Mouse (Mus musculus): ENCODE measurements around the gene Acadl. TPM values are rescaled to one million over a fixed set of nuclear protein-coding genes. Genes with fewer than 3 reads are reported as not detected.

Acadl gene
- polyA plus RNA-seq, 1 experiment from 2014 or later, result 392 TPM

DNA sequence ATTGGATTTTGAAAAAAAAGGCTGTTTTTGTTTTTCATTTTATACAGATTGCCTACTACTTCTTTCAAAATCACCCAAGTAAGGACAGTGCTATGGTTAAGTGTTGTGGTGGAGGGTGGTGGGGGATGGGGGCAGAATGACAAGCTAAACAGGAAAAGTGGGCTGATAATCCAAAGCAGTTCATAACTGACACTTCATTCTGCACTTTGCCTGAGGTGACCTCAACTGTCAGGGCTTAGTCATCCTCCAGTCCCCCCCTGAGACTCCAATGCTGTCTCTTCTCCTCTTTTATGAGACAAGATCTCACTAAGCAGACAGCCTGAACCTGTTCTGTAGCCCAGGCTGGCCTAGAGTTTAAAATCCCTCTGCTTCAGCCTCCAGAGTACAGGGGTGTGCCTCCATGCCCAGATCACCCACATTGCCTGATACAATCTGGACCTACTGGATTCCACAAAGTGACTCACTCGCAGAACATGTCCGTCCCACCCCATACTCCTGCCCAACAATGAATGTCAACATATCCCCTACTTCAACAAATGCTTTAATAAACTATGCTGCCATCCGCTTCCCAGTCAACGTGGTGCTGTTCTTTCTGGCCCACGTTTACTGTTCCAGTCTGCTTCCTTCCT is 17.3 kb downstream of the Acadl start:
- Histone ChIP-seq H3K27me3 (ENCODE audit: insufficient read depth, low read length) (no peaks in the 10 kb centered on the region), H3K4me1 (ENCODE audit: insufficient read depth) (no peaks in the 10 kb centered on the region), H3K36me3 (replicated peaks; ENCODE audit: insufficient read depth, low read length) (peaks cover 65% of the 10 kb centered on the region), H3K4me3 (ENCODE audit: low read depth, low read length) (no peak overlapping the region), H3K9me3 (ENCODE audit: low read length) (peaks cover 5% of the 10 kb centered on the region), H3K27ac (ENCODE audit: low read depth) (no peak overlapping the region), H3K9ac (replicated peaks) (no peak overlapping the region), H3K4me2 (ENCODE audit: low read depth, low read length) (no peak overlapping the region)
- 60% methylated on average over 5 of the region's 5 CpGs for WGBS (ENCODE audit: insufficient replicate concordance)
- DNase-seq, result no peak
- TF ChIP-seq CTCF (IDR thresholded peaks at IDR 0.05; ENCODE audit: low read depth) (no peak), EP300 (IDR thresholded peaks at IDR 0.05; ENCODE audit: low read depth) (no peak)
- ATAC-seq, result no peak

DNA sequence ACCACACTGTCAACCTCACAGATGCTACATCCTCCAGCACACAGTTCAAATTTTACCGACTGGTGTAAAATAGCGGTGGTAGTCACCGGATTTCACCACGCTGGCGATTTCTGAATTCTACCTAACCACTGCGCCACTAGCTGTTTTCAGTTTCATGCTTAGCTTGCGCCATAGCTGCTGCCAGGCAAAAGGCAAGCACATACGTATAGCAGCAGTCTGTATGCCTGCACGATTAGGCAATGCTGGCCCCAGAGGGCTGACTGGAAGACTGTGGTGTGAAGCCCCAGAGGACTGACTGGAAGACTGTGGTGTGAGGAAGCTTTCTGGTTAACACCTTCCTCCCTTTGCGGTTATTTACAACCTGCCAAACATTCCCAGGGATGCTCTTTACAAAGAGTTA is 21.1 kb downstream of the Acadl start:
- ATAC-seq, result no peak
- Histone ChIP-seq H3K4me2 (ENCODE audit: low read depth, low read length) (no peak overlapping the region), H3K27ac (ENCODE audit: low read depth) (no peak overlapping the region), H3K4me3 (ENCODE audit: low read depth, low read length) (no peak overlapping the region), H3K27me3 (ENCODE audit: insufficient read depth, low read length) (no peaks in the 10 kb centered on the region), H3K36me3 (replicated peaks; ENCODE audit: insufficient read depth, low read length) (peaks cover 47% of the 10 kb centered on the region), H3K9me3 (ENCODE audit: low read length) (no peaks in the 10 kb centered on the region), H3K4me1 (ENCODE audit: insufficient read depth) (no peaks in the 10 kb centered on the region), H3K9ac (replicated peaks) (no peak overlapping the region)
- TF ChIP-seq EP300 (IDR thresholded peaks at IDR 0.05; ENCODE audit: low read depth) (no peak), CTCF (IDR thresholded peaks at IDR 0.05; ENCODE audit: low read depth) (no peak)
- WGBS (ENCODE audit: insufficient replicate concordance), result 66% methylated on average over 10 of the region's 10 CpGs
- DNase-seq, result no peak

DNA sequence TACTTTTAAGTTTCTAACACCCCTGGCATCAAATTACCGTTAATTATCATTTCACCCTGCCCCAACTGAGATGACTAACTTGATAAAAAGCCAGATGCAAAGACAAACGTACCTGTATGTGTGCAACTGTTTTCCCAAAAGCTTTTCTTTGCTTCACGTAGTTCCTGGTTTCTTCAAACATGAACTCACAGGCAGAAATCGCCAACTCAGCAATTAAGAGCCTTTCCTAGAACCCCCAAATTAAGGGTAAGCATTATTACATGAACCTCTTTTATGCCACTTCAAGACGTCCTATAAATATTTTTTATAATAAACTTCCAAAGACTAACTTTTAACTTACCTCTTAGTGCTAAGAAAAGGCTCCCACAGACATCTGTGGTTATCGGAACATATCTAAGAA is 21.6 kb downstream of the Acadl start:
- DNase-seq (no peak), ATAC-seq (no peak)
- Histone ChIP-seq H3K4me3 (ENCODE audit: low read depth, low read length) (no peak overlapping the region), H3K4me2 (ENCODE audit: low read depth, low read length) (no peak overlapping the region), H3K27ac (ENCODE audit: low read depth) (no peak overlapping the region), H3K9ac (replicated peaks) (no peak overlapping the region), H3K4me1 (ENCODE audit: insufficient read depth) (no peaks in the 10 kb centered on the region), H3K9me3 (ENCODE audit: low read length) (no peaks in the 10 kb centered on the region), H3K27me3 (ENCODE audit: insufficient read depth, low read length) (no peaks in the 10 kb centered on the region), H3K36me3 (replicated peaks; ENCODE audit: insufficient read depth, low read length) (peaks cover 49% of the 10 kb centered on the region)
- 79% methylated on average over 6 of the region's 6 CpGs for WGBS (ENCODE audit: insufficient replicate concordance)
- TF ChIP-seq EP300 (IDR thresholded peaks at IDR 0.05; ENCODE audit: low read depth) (no peak), CTCF (IDR thresholded peaks at IDR 0.05; ENCODE audit: low read depth) (no peak)

DNA sequence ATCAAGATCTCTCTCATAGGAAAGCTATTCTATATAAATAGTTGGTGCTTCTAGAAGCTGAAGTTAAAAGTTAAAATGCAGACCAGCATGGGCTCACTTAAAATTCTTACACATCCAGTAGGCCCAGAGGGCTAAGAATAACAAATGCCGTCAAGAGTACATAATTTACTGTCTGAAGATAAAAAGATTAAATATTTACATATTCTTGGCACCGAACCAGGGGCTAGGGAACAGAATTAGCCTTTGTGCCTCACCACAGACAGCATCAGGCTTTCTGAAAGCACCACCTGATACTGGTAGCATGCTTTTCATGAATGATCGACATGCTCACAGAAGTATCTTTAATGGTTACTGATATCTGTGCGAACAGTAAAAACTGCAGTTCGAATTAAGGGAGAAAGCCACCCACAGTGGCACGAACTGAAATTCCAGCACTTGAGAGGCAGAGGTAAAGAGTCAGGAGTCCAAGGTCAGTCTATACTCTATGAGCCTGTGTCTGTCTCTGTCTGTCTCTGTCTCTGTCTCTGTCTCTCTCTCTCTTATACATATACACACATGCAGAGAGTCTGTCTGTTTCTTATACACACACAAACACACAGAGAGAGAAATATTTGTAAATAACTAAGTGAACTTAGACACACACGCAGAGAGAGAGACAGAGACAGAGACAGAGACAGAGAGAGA is 23.2 kb downstream of the Acadl start:
- Histone ChIP-seq H3K4me1 (ENCODE audit: insufficient read depth) (no peaks in the 10 kb centered on the region), H3K27ac (ENCODE audit: low read depth) (peak overlapping the region; percentile 30; the same call in 1 of the 2 replicates), H3K4me2 (ENCODE audit: low read depth, low read length) (no peak overlapping the region), H3K36me3 (replicated peaks; ENCODE audit: insufficient read depth, low read length) (peaks cover 43% of the 10 kb centered on the region), H3K9ac (replicated peaks) (0 out of 2 replicates have a peak overlapping the region, but pooled peaks have one; percentile 11), H3K4me3 (ENCODE audit: low read depth, low read length) (no peak overlapping the region), H3K9me3 (ENCODE audit: low read length) (no peaks in the 10 kb centered on the region), H3K27me3 (ENCODE audit: insufficient read depth, low read length) (no peaks in the 10 kb centered on the region)
- peak; percentile 33; the same call in 1 of the 2 replicates for ATAC-seq
- WGBS (ENCODE audit: insufficient replicate concordance), result 62% methylated on average over 7 of the region's 7 CpGs
- no peak for DNase-seq
- TF ChIP-seq CTCF (IDR thresholded peaks at IDR 0.05; ENCODE audit: low read depth) (no peak), EP300 (IDR thresholded peaks at IDR 0.05; ENCODE audit: low read depth) (no peak)

DNA sequence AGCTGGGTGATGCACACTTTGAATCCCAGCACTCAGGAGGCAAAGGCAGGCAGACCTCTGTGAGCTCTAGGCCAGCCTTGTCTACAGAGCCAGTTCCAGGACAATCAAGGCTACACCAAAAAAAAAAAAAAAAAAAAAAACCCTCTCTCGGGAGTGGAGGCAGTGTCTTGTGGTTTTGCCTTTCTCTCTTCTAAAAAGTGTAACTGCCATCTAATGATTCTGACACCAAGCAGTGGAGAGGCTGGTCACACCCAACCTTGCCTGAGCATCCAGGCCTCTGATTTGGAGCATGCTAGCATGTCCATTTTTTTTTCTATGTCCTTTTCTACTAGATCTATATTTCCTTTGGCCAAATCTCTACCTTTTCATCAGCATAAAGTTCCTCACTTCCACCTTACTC is 23.9 kb downstream of the Acadl start:
- Histone ChIP-seq H3K36me3 (replicated peaks; ENCODE audit: insufficient read depth, low read length) (peaks cover 43% of the 10 kb centered on the region), H3K27me3 (ENCODE audit: insufficient read depth, low read length) (no peaks in the 10 kb centered on the region), H3K4me3 (ENCODE audit: low read depth, low read length) (no peak overlapping the region), H3K4me1 (ENCODE audit: insufficient read depth) (no peaks in the 10 kb centered on the region), H3K9me3 (ENCODE audit: low read length) (no peaks in the 10 kb centered on the region), H3K9ac (replicated peaks) (no peak overlapping the region), H3K4me2 (ENCODE audit: low read depth, low read length) (no peak overlapping the region), H3K27ac (ENCODE audit: low read depth) (0 out of 2 replicates have a peak overlapping the region, but pooled peaks have one; percentile 4)
- no peak for TF ChIP-seq CTCF (IDR thresholded peaks at IDR 0.05; ENCODE audit: low read depth)
- no peak for TF ChIP-seq EP300 (IDR thresholded peaks at IDR 0.05; ENCODE audit: low read depth)
- 43% methylated on average over 1 of the region's 1 CpGs for WGBS (ENCODE audit: insufficient replicate concordance)
- ATAC-seq (no peak), DNase-seq (no peak)

DNA sequence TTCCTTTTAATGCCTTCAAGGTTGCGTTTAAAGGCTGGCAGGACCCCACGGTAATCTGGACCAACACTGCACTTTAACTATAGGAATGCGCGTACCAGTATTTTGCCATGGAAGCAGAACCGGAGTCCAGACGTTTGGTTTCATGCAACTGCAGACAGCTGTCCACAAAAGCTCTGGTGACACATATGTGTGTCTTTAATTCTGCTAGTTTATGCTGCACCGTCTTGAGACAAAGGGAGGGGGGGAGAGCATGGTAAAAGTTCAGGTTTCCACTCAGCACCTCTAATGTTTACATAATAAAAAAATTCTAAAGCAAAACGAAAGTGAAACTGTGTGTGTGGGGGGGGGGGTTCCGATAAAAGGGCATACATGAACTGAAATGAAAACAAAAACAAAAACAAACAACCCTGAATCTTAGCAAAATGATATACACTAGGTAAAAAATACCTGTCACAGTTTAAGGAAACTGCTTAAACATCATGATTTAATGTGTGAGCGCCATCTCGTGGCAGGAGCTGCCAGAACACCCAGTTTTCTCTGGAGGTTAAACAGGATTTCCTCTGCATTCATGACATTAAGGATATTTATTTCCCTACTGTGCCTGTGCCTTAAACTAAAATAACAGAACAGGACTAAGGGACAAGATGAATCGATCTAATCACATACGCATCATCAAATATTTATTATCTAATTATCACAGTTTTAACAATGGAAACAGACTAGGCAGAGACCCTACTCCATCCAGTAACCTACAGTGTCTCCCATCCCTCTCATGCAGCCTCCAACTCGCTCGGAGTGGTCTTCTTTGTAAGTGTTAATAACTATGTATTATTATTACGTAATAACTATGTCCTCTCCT is 24.7 kb downstream of the Acadl start:
- peaks cover 48% of the 10 kb centered on the region for H3K36me3 ChIP-seq (replicated peaks; ENCODE audit: insufficient read depth, low read length)
- no peak overlapping the region for H3K4me3 ChIP-seq (ENCODE audit: low read depth, low read length)
- ATAC-seq (peak; percentile 24; the same call in 1 of the 2 replicates), DNase-seq (peak; percentile 83)
- no peak overlapping the region for H3K9ac ChIP-seq (replicated peaks)
- H3K4me1 ChIP-seq (ENCODE audit: insufficient read depth), result no peaks in the 10 kb centered on the region
- peak overlapping the region; percentile 50 for H3K4me2 ChIP-seq (ENCODE audit: low read depth, low read length)
- WGBS (ENCODE audit: insufficient replicate concordance), result 53% methylated on average over 16 of the region's 16 CpGs
- TF ChIP-seq EP300 (IDR thresholded peaks at IDR 0.05; ENCODE audit: low read depth) (no peak), CTCF (IDR thresholded peaks at IDR 0.05; ENCODE audit: low read depth) (peak; percentile 83)
- no peaks in the 10 kb centered on the region for H3K27me3 ChIP-seq (ENCODE audit: insufficient read depth, low read length)
- no peak overlapping the region for H3K27ac ChIP-seq (ENCODE audit: low read depth)
- H3K9me3 ChIP-seq (ENCODE audit: low read length), result no peaks in the 10 kb centered on the region
